Mouse (Mus musculus) neutrophil, adult 5-6 weeks (primary cell): ENCODE results near the gene Itpr1. TPM values are rescaled to one million over a fixed set of nuclear protein-coding genes. Genes with fewer than 3 reads are reported as not detected.

Source experiments
- ATAC-seq: fragments of 151-379, 151-347 bp; 2 replicates; pipeline ENCODE4 v1.8.0; 2017; ENCODE audit warnings: mild to moderate bottlenecking, moderate TSS enrichment; ENCODE audit not compliant: insufficient number of reproducible peaks, poor library complexity, low FRiP score, severe bottlenecking; ENCODE audit errors: extremely low read depth
- total RNA-seq: library from RNA; stranded (forward); fragments of 200-1000 nt; gene quantifications from 2 replicates; pipeline ENCODE4 v1.2.3, GENCODE M21; 2017

Gene Itpr1
- total RNA-seq, 1 experiment from 2014 or later = 223 TPM

DNA sequence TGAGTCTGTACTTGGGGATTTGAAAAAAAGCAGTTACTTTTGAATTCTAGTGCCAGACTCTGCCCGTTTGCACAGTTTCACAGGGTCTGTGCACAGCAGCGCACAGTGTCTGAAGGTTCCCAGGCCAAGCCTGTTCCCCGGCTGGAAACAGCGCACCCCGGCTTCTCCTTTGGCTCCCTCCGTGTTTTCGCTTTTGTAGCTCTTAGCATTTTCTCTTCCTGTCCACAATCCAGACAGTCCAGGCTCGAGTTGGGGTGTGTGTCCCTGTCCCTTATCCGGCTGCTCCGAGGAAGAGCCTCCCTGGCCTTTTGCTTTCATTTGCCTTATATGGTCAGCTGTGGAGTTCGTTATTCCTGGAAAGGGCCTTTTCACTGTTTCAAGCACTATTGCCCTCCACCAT is 93.3 kb downstream of the Itpr1 start:
- no peak for ATAC-seq

DNA sequence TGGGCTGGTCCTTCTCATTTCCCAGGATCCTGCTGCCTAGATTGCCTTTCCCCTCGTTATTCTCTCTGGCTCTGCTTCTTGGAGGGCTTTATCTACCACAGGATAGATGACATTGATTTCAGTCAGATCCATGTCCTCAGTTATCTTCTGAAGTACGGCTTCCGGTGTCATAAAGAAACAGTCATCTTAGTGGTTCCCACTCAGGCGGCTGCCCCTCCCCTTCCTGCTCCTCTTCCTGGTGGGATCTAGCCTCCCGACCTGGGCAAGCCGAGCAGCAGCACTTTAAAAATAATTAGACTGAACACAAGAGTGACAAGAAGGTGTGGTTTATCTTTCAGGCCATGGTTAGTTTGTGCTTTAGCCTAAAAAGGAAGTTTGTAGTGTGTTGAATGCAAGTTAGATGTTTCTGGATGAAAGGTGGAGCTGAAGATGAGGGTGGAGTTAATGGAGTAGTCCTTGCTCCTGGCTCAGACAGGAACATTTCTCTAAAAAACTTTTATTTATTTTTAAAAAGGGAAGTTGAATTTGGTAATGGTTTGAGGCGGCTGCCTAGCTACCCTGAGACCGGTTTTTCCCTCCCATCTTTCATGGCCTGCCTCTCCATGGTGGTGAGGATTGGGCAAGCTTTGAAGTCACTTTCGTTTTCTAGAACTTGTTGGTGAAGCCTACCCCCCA is 94.2 kb downstream of the Itpr1 start:
- peak; percentile 40; the same call in 1 of the 2 replicates for ATAC-seq

DNA sequence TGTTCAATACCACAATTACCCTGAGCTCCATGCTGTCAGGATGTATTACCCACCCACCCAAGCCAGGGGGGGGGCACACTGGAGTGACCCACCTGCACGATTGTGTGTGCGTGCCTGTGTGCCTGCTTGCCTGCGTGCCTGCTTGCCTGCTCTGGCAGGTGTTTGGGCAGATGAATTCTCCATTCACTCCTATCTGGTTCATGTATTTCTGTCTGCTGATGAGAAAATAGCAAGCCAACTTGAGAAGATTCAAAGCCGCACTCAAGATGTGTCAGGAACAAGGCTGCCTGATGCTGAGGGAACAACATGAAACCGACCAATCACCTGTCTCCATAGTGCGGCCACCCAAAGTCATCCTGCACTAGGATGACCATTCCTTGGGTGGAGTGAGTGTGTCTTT is 94.9 kb downstream of the Itpr1 start:
- no peak for ATAC-seq

DNA sequence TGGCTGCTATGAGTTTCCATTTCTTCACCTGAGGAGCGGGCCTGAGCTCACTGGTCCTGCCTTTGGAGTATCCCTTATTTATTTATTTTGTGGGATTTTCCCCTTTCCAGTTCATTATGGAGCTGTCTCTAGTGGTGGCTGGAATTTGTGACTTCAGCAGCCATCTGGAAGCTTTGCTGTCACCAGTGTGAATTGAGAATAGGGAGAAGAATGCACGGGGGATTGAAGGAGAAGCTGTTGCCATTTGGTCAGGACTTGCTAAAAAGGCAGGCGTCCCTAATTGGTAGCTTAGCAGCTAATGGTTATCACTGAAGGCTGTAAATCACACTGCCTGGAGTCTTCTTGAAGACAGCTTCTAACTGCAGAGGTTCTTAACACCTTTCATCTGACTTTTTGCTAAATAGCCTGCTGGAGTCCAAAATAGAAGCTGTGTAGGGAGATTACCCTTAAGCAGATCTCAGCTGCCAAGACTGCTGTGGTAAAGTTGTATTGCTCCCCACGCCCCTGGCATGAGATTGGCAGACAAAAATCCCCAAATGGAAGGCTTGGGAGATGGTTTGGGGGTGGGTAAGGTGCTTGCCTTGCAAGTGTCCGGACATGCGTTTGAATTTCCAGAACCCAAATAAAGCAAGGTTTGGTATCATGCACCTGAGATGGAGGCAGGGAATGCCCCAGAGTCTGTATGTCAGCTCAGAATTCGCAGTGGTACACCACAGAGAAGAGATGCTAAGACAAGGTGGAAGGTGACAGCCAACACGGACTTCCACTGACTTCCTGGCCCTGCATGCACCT is 96.7 kb downstream of the Itpr1 start:
- no peak for ATAC-seq

DNA sequence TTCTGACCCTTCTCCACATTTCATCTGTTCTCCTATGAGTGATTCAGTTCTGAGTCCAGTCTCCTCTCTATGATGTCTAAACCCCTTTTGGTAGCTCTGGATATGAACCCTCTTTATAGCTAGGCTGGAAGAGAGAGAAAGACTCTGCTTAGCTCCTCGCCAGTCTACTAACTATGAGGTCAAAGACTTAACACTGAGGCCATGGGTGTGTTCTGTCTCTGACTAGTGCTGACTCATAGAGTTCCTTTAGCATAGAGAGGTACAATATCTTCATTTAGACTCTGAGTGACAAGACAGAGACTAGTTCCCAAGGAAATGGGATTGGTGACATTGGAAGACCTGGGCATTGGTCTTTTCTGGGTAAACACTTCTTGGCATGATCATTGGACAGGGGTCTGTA is 100.2 kb downstream of the Itpr1 start:
- ATAC-seq = no peak

DNA sequence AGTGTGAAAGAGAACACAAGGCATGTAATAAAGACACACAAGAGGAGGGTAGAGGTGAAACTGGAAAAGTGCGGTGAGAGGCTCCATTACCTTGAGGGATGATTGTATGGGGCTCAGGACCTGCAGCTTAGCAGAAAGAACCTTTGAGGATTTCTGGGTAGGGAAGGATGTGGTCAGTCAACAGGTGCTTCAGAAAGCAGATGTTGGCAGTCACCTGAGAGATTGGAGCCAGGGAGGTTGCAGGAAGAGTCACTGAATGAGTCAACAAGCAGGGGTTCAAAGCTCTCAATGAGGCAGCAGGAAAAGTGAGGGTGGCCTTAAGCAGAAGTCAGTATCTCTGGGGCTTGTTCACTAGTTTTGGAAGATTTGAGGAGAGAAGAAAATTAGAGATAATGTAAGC is 101.1 kb downstream of the Itpr1 start:
- no peak for ATAC-seq

DNA sequence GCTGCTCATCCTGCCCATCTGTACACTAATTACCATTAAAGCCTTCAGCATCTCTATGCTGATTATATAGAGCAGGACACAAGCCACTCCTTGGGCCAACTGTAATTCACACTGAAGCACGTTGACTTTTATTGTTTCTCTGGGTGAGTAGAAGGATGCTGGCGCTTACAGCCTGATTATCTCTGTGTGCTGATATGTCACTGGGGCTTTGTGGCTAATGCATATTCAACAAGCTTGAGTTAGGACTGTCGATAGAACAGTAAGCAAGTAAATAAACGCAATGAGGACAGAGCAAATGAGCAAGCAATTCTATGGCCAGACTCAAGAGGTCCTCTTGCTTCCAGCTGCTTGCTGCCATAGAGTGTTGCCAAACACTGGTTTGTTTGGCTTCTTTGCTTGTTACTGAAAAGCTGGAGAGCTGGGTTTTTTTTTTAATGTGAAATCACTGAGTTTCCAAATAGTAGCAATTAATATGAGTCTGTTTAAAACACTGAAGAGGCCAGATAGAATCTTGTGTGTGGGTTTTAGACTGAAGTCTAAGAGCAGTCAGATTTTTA is 103.5 kb downstream of the Itpr1 start:
- no peak for ATAC-seq

DNA sequence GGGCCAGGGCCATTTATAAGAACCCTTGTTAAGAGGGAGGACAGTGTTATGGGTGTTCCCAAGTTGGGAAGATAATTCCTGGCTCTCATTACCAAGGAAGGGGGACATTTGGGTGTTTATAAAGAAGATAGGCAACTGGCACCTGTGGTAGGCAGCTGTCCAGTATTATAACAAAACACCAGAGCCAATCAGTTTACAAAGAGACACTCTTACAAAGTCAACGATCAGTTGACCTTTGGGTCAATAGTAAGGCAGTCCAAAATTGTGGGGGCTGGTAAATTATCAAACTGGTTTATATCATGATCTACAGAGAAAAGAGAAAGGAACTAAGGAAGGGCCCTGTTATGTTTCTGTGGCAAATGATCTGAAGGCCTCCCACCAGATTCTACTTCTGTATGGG is 104.1 kb downstream of the Itpr1 start:
- ATAC-seq = no peak

DNA sequence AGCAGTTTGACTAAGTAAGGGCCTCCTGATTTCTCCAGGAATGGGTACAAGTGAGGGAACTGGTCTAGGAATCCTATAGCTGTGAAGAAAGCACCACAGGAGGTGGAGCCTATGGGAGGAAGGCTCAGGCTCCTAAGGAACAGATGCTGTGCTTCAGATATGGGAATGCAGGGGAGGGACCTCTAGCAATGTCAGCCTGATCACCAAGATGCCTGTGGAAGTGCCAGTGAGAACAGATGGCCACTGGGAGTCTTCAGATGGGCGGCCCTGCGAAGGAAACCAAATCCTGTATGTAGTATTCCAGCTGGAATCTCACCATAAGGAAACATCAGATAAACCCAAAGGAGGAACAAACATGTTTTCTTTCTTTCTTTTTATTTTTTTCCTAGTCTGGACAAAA is 108.8 kb downstream of the Itpr1 start:
- ATAC-seq = no peak

DNA sequence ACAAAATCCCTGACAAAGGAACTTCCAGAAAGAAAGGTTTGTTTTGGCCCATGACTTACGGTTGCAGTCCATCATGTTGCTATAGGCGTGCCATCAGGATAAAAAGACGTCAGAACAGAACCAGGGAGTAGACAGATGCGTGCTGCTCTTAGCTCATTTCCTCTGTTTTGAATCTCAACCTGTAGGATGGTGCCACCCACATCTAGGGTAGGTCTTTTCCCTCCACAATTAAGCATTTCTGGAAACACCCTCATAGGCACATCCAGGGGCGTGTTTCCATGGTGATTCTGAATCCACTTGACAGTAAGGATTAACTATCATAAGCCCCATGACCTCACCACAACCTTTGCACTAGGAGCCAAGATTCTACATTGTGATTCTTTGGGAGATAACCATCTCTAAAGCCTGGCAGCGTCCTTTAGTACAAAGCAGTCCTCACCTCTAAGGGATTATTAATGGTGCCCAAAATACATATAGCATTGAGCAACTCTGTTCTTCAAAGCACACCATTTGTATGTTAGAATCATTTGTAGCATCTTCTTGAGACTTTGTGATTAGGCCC is 111.6 kb downstream of the Itpr1 start:
- ATAC-seq = no peak

DNA sequence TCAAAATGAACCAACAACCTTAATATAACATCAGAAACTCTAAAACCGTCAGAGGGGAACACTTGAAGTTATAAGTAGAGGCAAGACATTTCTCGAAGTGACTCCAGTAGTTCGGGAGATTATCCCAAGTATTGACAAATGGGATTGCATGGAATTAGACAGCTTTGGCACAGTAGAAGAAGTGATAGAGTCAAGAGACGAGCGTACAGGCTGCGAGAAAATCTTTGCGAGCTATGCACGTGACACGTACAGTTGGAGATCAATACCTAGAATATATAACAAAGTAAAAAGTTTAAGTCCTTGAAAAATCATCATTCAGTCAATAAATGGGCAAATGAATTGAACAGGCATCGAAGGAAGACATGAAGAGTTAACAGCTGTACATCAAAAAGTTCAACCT is 112.5 kb downstream of the Itpr1 start:
- ATAC-seq = no peak

DNA sequence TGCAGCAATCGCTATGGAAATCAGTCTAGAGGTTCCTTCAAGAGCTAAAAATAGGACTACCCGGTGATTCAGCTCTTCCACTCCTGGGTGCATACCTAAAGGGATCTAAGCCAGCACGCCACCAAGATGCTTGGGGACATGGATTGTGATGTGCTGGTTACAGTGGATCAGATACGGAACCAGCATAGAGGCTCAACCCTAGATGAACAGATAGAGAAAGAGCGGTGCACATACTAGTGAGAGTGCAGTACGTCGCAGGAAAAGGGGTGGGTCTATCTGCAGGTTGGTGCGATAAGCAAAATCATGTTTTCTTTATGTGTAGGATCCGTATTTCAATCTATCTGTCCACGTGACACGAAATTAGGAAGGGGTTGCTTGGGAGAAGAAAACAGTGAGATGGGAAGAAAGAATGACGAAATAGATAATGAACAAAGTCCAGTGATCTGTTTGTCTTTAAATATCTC is 113.1 kb downstream of the Itpr1 start:
- ATAC-seq = no peak

DNA sequence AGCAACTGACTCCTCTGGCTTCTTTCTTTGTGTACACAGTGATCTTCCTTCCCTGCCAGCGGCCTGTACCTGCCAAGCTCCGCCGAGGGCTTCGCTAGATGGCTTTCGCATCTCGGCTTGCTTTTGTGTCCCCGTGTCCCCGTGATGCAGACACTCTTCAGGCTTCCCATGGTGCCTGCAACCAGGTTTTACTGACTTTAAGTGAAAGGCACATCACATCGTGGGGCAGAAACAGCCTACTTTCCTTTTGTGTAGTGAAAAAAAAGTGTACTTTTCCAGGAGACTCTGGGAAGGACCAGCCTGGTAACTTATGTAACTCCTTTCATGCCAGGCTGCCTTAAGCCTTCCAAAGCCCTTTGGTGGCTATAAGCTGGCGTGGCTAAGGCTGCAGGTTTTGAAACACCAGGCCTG is 113.9 kb downstream of the Itpr1 start:
- ATAC-seq = no peak

DNA sequence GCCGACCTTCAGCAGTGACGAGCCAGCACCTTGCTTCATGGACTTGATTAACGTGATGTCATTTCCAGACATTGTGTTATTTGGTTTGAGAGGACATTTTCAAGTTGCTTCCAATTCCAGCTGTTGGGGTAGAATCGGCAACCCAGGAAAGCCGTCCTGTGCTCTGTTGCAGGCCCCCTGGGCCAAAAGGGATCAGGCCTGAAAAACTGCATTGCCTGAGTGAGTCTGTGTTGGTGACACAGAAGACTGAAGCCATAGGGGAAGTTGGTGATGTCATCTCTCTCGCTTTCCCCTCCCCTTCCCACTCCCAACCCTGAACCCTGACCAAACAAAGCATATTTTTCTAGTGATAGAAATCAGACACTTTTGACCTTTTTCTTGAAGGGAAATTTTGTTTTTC is 114.7 kb downstream of the Itpr1 start:
- ATAC-seq = peak; percentile 74

DNA sequence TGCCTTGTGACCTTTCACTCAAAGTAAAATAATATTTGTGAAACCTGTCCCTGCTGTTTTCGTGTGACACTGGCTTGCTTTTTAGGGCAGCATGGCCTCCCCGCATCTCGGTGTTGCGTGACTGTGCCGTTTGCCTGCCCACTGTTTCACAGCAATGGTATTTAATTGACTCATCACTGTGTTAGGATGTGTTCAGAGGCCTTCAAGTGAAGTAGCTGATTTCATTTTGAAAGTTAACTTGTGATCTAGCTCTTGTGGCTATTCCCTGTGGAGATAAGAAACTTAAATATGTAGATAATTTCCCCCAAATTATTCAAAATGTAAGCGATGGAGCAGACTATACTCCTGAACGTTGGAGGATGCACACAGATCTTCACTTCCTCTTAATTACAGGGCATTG is 115.4 kb downstream of the Itpr1 start:
- ATAC-seq = no peak

DNA sequence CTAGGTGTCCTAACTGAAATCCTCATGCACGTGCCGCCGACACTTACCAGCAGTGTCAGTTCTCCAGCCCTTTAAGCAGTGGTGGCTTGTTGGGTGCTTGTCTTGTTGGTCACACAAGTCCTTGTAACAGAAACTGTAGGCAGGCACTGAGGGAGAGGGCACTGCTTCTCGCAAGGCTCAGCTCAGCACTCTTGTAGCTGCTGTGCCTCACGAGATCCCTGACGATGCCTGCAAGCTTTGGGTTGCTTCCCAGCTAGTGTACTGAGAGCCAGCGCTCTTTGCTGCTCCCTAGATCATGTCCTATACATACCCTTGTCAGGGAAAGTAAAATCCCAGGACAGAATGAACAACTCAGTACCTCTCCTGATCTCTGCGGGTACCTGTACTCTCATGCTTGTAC is 117.6 kb downstream of the Itpr1 start:
- no peak for ATAC-seq

DNA sequence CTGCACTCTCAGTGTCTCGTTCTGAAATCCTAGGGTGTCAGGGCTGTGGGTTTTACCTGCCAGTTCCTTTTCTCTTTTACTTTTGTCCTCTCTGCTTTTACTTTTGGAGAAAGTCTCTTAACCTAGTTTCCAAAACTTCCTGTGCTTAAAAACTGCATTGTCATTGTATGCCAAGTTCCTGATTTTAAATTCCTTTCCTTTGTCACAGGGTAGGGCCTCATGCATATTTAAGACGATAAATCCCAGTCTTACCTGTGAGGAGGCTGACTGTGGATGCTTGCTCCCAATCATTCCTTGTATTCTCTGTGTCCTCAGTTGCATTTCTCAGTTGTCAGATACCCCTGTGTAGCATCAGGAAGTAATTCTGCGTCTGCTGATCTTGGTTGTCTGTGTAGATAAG is 118.4 kb downstream of the Itpr1 start:
- ATAC-seq = no peak

DNA sequence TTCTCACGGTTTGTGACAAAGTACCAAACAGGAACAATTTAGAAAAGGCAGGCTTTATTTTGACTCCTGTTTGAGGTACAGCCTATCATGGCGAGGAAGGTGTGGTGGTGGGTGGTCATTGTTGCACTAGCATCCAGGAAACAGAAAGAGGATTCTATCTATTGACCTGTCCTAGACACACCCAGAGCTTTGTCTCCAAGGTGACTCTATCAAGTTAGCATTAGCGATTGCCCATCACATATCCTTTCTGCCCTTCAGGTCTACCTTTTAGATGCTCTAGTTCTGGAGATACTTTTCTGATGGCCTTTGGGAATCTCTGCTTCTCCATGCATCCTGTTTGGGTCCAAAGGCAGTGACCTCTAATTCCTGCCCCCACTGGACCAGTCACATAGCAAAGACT is 121.2 kb downstream of the Itpr1 start:
- no peak for ATAC-seq

DNA sequence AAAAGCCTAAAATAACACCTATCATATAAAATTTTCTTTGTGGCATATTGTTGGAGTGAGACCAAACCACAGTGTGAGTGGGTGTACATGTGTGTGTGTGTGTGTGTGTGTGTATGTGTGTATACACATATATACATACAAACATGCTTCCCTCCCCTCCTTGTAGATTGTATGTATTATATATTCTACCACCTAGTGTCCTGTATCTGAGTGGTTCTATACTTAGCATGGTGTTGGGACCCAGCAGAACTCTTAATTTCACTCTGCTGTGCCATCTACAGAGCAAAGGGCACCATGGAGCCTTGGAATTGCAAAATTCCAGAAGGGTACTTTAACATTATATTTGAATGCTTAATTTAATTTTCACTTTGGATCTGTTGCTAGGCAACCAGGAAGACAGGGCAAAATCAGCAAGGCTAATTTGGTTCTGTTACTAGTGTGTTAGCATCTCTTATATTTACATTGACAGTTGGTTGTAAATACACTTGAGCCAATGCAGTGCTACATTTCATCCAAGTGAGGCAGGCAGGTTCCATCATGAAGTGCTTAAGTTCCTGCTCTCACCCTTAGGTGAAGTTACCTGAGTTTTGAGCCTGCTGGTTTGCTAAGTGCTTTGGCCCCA is 122.4 kb downstream of the Itpr1 start:
- ATAC-seq = no peak

DNA sequence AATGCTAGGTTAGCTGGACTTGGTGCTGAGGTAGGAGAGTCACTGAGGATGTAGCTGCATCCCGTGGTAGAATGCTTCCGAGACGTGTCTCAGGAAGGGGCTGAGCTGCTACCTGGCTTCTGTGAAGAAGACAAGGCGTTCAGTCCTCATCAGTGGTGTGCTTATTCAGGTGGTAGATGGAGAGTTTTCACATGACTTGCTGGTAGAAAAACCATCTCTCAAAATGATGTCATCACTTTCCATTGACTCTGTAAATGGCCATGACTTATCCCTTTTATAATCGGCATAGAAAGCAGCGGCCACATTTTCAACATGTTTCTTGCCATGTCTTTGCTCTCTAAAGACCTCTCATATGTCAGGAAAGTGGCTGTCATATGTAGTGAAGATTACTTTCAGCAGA is 123.6 kb downstream of the Itpr1 start:
- ATAC-seq = no peak
